In genomic region chr6:90575261-90575715, GRCm38 (mm10) we compare ENCODE assay signal across 9 mouse cellular contexts. TPM values are rescaled to one million over a fixed set of nuclear protein-coding genes. Genes with fewer than 3 reads are reported as not detected.
A peak's percentile ranks its signal among the peaks of the same experiment; 100 is the strongest.
DNase-seq lines count a peak whose midpoint lies in the region; ATAC-seq and TF ChIP-seq lines count a peak whose summit lies in the region.
"Had no signal": no experiment of that assay in that cellular context is flagged by ENCODE, and none has a peak within 500 bp of the region (broad histone marks: within the 10 kb centered on the region; RNA-seq: fewer than 3 reads in every experiment).

No protein-coding gene starts in this region.

- DNase-seq in CD8-positive naive resting alpha-beta T cell, adult 2 months (ENCODE audit: low read depth in 2 of 2, low spot score in 2 of 2), result peak; percentile 31 to 49
- DNase-seq in brain, embryonic 14.5 days (ENCODE audit: low read depth), result peak; percentile 82
- peak; percentile 78 for DNase-seq in forebrain, embryonic 10.5 days (ENCODE audit: extremely low spot score, low spot score)
- DNase-seq in liver, adult 2 months (ENCODE audit: extremely low read depth, low read depth, low spot score), result peak; percentile 77
- DNase-seq in natural killer cell, adult 2 months (ENCODE audit: low spot score in 2 of 2), result peak; percentile 34 to 56

- no peaks in the 10 kb centered on the region for H3K9me3 ChIP-seq in forebrain, embryonic 10.5 days
- no peaks in the 10 kb centered on the region for H3K9me3 ChIP-seq in heart, embryonic 12.5 days (replicated peaks)
- H3K9me3 ChIP-seq in kidney, embryonic 16.5 days (ENCODE audit: low read length), result no peaks in the 10 kb centered on the region
- H3K9me3 ChIP-seq in stomach, embryonic 16.5 days (replicated peaks; ENCODE audit: control insufficient read depth, low read length), result no peaks in the 10 kb centered on the region
- H3K9me3 ChIP-seq: embryonic facial prominence, embryonic 15.5 days had no signal

- H3K27ac ChIP-seq in forebrain, embryonic 10.5 days, result no peak overlapping the region
- H3K27ac ChIP-seq in heart, embryonic 12.5 days (ENCODE audit: poor library complexity, severe bottlenecking), result no peak overlapping the region
- no peak overlapping the region for H3K27ac ChIP-seq in kidney, embryonic 16.5 days (ENCODE audit: low read length)
- H3K27ac ChIP-seq in liver, adult 2 months (replicated peaks; ENCODE audit: insufficient read depth, low read depth, low read length), result peak overlapping the region; percentile 22; the same call in 1 of the 2 replicates
- H3K27ac ChIP-seq in stomach, embryonic 16.5 days (ENCODE audit: low read length), result no peak overlapping the region
- H3K27ac ChIP-seq: embryonic facial prominence, embryonic 15.5 days had no signal

- peak; percentile 80; the same call in 1 of the 2 replicates for TF ChIP-seq CTCF in brain, embryonic 14.5 days (IDR thresholded peaks at IDR 0.05; ENCODE audit: borderline replicate concordance, extremely low read depth, insufficient read depth, insufficient read length)
- TF ChIP-seq CTCF in liver, adult 2 months (IDR thresholded peaks at IDR 0.05; ENCODE audit: low read depth, low read length), result peak; percentile 55

- WGBS in forebrain, embryonic 10.5 days, result 37% methylated on average over 3 of the region's 3 CpGs
- WGBS in heart, embryonic 12.5 days, result 40% methylated on average over 3 of the region's 3 CpGs
- 33% methylated on average over 3 of the region's 3 CpGs for WGBS in kidney, embryonic 16.5 days
- WGBS in liver, adult 2 months, result 25% methylated on average over 3 of the region's 3 CpGs
- 43% methylated on average over 3 of the region's 3 CpGs for WGBS in stomach, embryonic 16.5 days

- no peak overlapping the region for H3K9ac ChIP-seq in heart, embryonic 12.5 days
- H3K9ac ChIP-seq in kidney, embryonic 16.5 days (replicated peaks; ENCODE audit: low read length), result no peak overlapping the region
- no peak overlapping the region for H3K9ac ChIP-seq in liver, adult 2 months (ENCODE audit: low read depth, low read length)
- no peak overlapping the region for H3K9ac ChIP-seq in stomach, embryonic 16.5 days (ENCODE audit: low read length)
- H3K9ac ChIP-seq: embryonic facial prominence, embryonic 15.5 days had no signal

- 0 out of 2 replicates have a peak, but pooled peaks cover 6% of the 10 kb centered on the region for H3K4me1 ChIP-seq in forebrain, embryonic 10.5 days
- H3K4me1 ChIP-seq in heart, embryonic 12.5 days (replicated peaks), result peaks cover 7% of the 10 kb centered on the region; the same call in 1 of the 2 replicates
- peaks cover under 1% of the 10 kb centered on the region for H3K4me1 ChIP-seq in kidney, embryonic 16.5 days (ENCODE audit: insufficient read depth, low read length)
- peaks cover 16% of the 10 kb centered on the region for H3K4me1 ChIP-seq in liver, adult 2 months (ENCODE audit: control insufficient read depth, insufficient read depth, low read length)
- H3K4me1 ChIP-seq in stomach, embryonic 16.5 days (ENCODE audit: control insufficient read depth, insufficient read depth, low read length), result no peaks in the 10 kb centered on the region
- H3K4me1 ChIP-seq: embryonic facial prominence, embryonic 15.5 days had no signal

- H3K36me3 ChIP-seq in forebrain, embryonic 10.5 days (replicated peaks), result no peaks in the 10 kb centered on the region
- H3K36me3 ChIP-seq in heart, embryonic 12.5 days, result no peaks in the 10 kb centered on the region
- no peaks in the 10 kb centered on the region for H3K36me3 ChIP-seq in kidney, embryonic 16.5 days (ENCODE audit: insufficient read depth, low read length)
- peaks cover 43% of the 10 kb centered on the region for H3K36me3 ChIP-seq in liver, adult 2 months (ENCODE audit: control insufficient read depth, insufficient read depth, low read length)
- H3K36me3 ChIP-seq in stomach, embryonic 16.5 days (ENCODE audit: control insufficient read depth, insufficient read depth, low read length), result no peaks in the 10 kb centered on the region
- H3K36me3 ChIP-seq: embryonic facial prominence, embryonic 15.5 days had no signal

- no peaks in the 10 kb centered on the region for H3K27me3 ChIP-seq in forebrain, embryonic 10.5 days (ENCODE audit: poor library complexity, severe bottlenecking)
- H3K27me3 ChIP-seq in heart, embryonic 12.5 days (replicated peaks), result peaks cover 5% of the 10 kb centered on the region; the same call in 1 of the 2 replicates
- H3K27me3 ChIP-seq in kidney, embryonic 16.5 days (ENCODE audit: insufficient read depth, low read length), result no peaks in the 10 kb centered on the region
- no peaks in the 10 kb centered on the region for H3K27me3 ChIP-seq in liver, adult 2 months (ENCODE audit: control insufficient read depth, insufficient read depth, low read length)
- H3K27me3 ChIP-seq in stomach, embryonic 16.5 days (ENCODE audit: control insufficient read depth, insufficient read depth, low read length), result no peaks in the 10 kb centered on the region
- H3K27me3 ChIP-seq: embryonic facial prominence, embryonic 15.5 days had no signal

- no peak overlapping the region for H3K4me3 ChIP-seq in forebrain, embryonic 10.5 days
- H3K4me3 ChIP-seq in heart, embryonic 12.5 days, result no peak overlapping the region
- no peak overlapping the region for H3K4me3 ChIP-seq in kidney, embryonic 16.5 days (ENCODE audit: low read length)
- no peak overlapping the region for H3K4me3 ChIP-seq in liver, adult 2 months (ENCODE audit: insufficient read depth, low read depth, low read length)
- H3K4me3 ChIP-seq in stomach, embryonic 16.5 days (replicated peaks; ENCODE audit: low read length), result no peak overlapping the region
- H3K4me3 ChIP-seq: embryonic facial prominence, embryonic 15.5 days had no signal

- no peaks in the 10 kb centered on the region for H3K79me2 ChIP-seq in liver, adult 2 months (ENCODE audit: control insufficient read depth, insufficient read depth, low read length)

- TF ChIP-seq POLR2A in brain, embryonic 14.5 days (IDR thresholded peaks at IDR 0.05; ENCODE audit: borderline replicate concordance, extremely low read depth, insufficient read depth, insufficient read length, poor library complexity, severe bottlenecking), result no peak
- no peak for TF ChIP-seq POLR2A in liver, adult 2 months (IDR thresholded peaks at IDR 0.05; ENCODE audit: extremely low read depth, insufficient read depth, low read length)

- H3K4me2 ChIP-seq in heart, embryonic 12.5 days, result no peak overlapping the region
- no peak overlapping the region for H3K4me2 ChIP-seq in kidney, embryonic 16.5 days (replicated peaks; ENCODE audit: low read depth, low read length)
- no peak overlapping the region for H3K4me2 ChIP-seq in stomach, embryonic 16.5 days (ENCODE audit: low read depth, low read length)
- H3K4me2 ChIP-seq: embryonic facial prominence, embryonic 15.5 days had no signal

- peak; percentile 33; the same call in 1 of the 2 replicates for ATAC-seq in heart, embryonic 12.5 days (ENCODE audit: insufficient number of reproducible peaks, low FRiP score)
- ATAC-seq in kidney, embryonic 16.5 days (ENCODE audit: low FRiP score, low TSS enrichment), result peak; percentile 62
- ATAC-seq in stomach, embryonic 16.5 days (ENCODE audit: insufficient read depth, low FRiP score), result peak; percentile 51

RNA-seq across cellular contexts. Expression of gene Slc41a3, which starts 29.2 kb away (rescaled TPM):
- polyA plus RNA-seq in brain, embryonic 14.5 days (2012; rRNA removed), result 2.5 and 4.6 TPM in 2 replicates
- 1.4 and 2.3 TPM in 2 replicates for polyA plus RNA-seq in forebrain, embryonic 10.5 days (2016; fragmentation: Nextera tagmentation; extraction: Ambion mirVana)
- 11.4 and 12.2 TPM in 2 replicates for polyA plus RNA-seq in heart, embryonic 12.5 days (2016; fragmentation: Nextera tagmentation; extraction: Ambion mirVana)
- polyA plus RNA-seq in kidney, embryonic 16.5 days (2015; fragmentation: Nextera tagmentation; extraction: Ambion mirVana), result 6.7 and 7.2 TPM in 2 replicates
- total RNA-seq in liver, adult 2 months (2014; rRNA removed), result 1.1 and 1.5 TPM in 2 replicates
- 1.0 and 1.5 TPM in 2 replicates for polyA plus RNA-seq in liver, adult 2 months (2012; rRNA removed)
- polyA plus RNA-seq in stomach, embryonic 16.5 days (2015; fragmentation: Nextera tagmentation; extraction: Ambion mirVana), result 7.6 and 8.5 TPM in 2 replicates
